Mouse (Mus musculus) heart, postnatal 0 days (tissue): ENCODE data around the gene Cnot3. TPM values are rescaled to one million over a fixed set of nuclear protein-coding genes. Genes with fewer than 3 reads are reported as not detected.

Source experiments
- ATAC-seq: fragments of 200-750 bp; cut with Nextera tagmentation; 2 replicates; pipeline ENCODE4 v1.8.0; 2017; ENCODE audit warnings: low read depth, moderate number of reproducible peaks, moderate library complexity; ENCODE audit not compliant: insufficient read depth
- DNase-seq: peaks from one replicate; pipeline ENCODE4 v3.0.0-alpha.2; 2016; ENCODE audit warnings: low spot score
- H3K27ac ChIP-seq: fragments of 300-500 bp; sonication (generic); 2 replicates; pipeline ENCODE4 v1.5.1; 2014; ENCODE audit warnings: low read depth, mild to moderate bottlenecking
- H3K27me3 ChIP-seq: fragments of 300-500 bp; sonication (generic); 2 replicates; pipeline ENCODE4 v1.6.1; 2014; ENCODE audit warnings: low read length, mixed read lengths; ENCODE audit not compliant: control insufficient read depth, insufficient read depth
- H3K36me3 ChIP-seq: fragments of 300-500 bp; sonication (generic); replicated peaks from 2 replicates; pipeline ENCODE4 v1.6.1; 2014; ENCODE audit warnings: low read length, mixed read lengths; ENCODE audit not compliant: control insufficient read depth, insufficient read depth
- H3K4me1 ChIP-seq: fragments of 300-500 bp; sonication (generic); 2 replicates; pipeline ENCODE4 v1.6.1; 2014; ENCODE audit warnings: antibody characterized with exemption; ENCODE audit not compliant: control insufficient read depth, insufficient read depth
- H3K4me2 ChIP-seq: fragments of 300-500 bp; sonication (generic); 2 replicates; pipeline ENCODE4 v1.6.1; 2014; ENCODE audit warnings: low read depth, mild to moderate bottlenecking, low read length, moderate library complexity
- H3K4me3 ChIP-seq: fragments of 300-500 bp; sonication (generic); 2 replicates; pipeline ENCODE4 v1.5.1; 2014; ENCODE audit warnings: low read depth, low read length
- H3K9ac ChIP-seq: fragments of 300-500 bp; sonication (generic); replicated peaks from 2 replicates; pipeline ENCODE4 v1.6.1; 2014; ENCODE audit warnings: low read depth, low read length, mixed read lengths
- H3K9me3 ChIP-seq: fragments of 300-500 bp; sonication (generic); replicated peaks from 2 replicates; pipeline ENCODE4 v1.6.1; 2016; ENCODE audit warnings: low read length; ENCODE audit not compliant: control insufficient read depth
- CTCF ChIP-seq: IDR thresholded peaks from 2 replicates; pipeline ENCODE4 v1.5.1; 2016; ENCODE audit warnings: antibody characterized with exemption, control low read depth, low read depth
- EP300 ChIP-seq: IDR thresholded peaks from 2 replicates; pipeline ENCODE4 v1.6.1; 2016; ENCODE audit warnings: antibody characterized with exemption, low read depth
- WGBS: fragments of 180-500 bp; shearing (Covaris S2); extraction: QIAGEN DNeasy Blood & Tissue Kit; methylation state at CpG from one replicate; pipeline ENCODE4 v1.1.7; 2014; 5-methylcytosine and 5-hydroxymethylcytosine counted together
- polyA plus RNA-seq: library from polyadenylated mRNA; unstranded; fragments of >200 nt; fragmentation: Nextera tagmentation; extraction: Ambion mirVana; gene quantifications from 2 replicates; pipeline ENCODE4 v1.2.1, GENCODE M21; 2015
- total RNA-seq: library from RNA; depleted of rRNA; stranded (reverse); fragments of >200 nt; gene quantifications from 2 replicates; pipeline ENCODE4 v1.2.3, GENCODE M21; 2014; ENCODE audit warnings: low replicate concordance

Gene Cnot3
- total and polyA plus RNA-seq, 2 experiments from 2014 or later: 15.9 to 16.8 TPM

DNA sequence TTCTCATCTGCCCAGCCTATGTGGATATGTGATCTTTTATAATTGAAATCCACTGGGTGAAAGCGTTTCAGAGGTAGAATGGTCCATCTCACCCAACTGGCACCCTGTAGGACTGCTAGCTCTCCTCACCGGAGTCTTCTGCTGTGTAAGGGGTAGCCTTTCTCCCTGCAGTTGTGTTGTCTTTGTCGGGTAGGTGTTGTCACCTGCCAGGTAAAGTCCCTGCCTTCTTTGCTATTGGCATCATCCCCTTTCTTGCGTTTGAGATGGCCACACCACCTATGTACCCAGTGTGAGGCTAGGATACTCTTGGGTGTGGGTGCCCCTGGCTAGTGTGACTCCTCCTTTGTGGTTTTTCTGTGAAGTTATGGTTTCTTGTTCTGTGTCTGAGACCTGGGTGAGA, 1.6 kb downstream of the Cnot3 start:
- WGBS: 56% methylated on average over 4 of the region's 4 CpGs
- H3K4me2 ChIP-seq: peak overlapping the region; percentile 79
- no peak overlapping the region for H3K27ac ChIP-seq
- H3K9ac ChIP-seq: peak overlapping the region; percentile 95
- no peak for TF ChIP-seq EP300
- no peak for TF ChIP-seq CTCF
- peaks cover 17% of the 10 kb centered on the region for H3K36me3 ChIP-seq
- no peaks in the 10 kb centered on the region for H3K9me3 ChIP-seq
- no peak for DNase-seq
- no peaks in the 10 kb centered on the region for H3K27me3 ChIP-seq
- ATAC-seq: no peak
- peaks cover 23% of the 10 kb centered on the region for H3K4me1 ChIP-seq
- peak overlapping the region; percentile 95 for H3K4me3 ChIP-seq

GRCm38 (mm10) chr7:3656966-3657365, 11.9 kb downstream of the Cnot3 start:
- Histone ChIP-seq H3K4me3 (no peak overlapping the region), H3K4me1 (no peaks in the 10 kb centered on the region), H3K9me3 (no peaks in the 10 kb centered on the region), H3K36me3 (peaks cover 99% of the 10 kb centered on the region), H3K27ac (no peak overlapping the region), H3K4me2 (no peak overlapping the region), H3K9ac (no peak overlapping the region), H3K27me3 (no peaks in the 10 kb centered on the region)
- DNase-seq (no peak), ATAC-seq (no peak)
- no peak for TF ChIP-seq CTCF
- TF ChIP-seq EP300: no peak
- 78% methylated on average over 4 of the region's 4 CpGs for WGBS

- TF ChIP-seq EP300: no peak
- no peak for TF ChIP-seq CTCF
- no peak overlapping the region for H3K9ac ChIP-seq
- H3K27ac ChIP-seq: no peak overlapping the region
- ATAC-seq (no peak), DNase-seq (no peak)
- H3K4me3 ChIP-seq: no peak overlapping the region
- H3K4me1 ChIP-seq: peaks cover 2% of the 10 kb centered on the region; the same call in 1 of the 2 replicates
- peaks cover 99% of the 10 kb centered on the region for H3K36me3 ChIP-seq
- H3K9me3 ChIP-seq: no peaks in the 10 kb centered on the region
- WGBS: 91% methylated on average over 14 of the region's 14 CpGs
- no peaks in the 10 kb centered on the region for H3K27me3 ChIP-seq
- H3K4me2 ChIP-seq: no peak overlapping the region
Observed at GRCm38 (mm10) chr7:3658578-3658977, 13.5 kb downstream of the Cnot3 start.

GRCm38 (mm10) chr7:3664524-3665214, 19.6 kb downstream of the Cnot3 start:
- Histone ChIP-seq H3K4me1 (peaks cover 18% of the 10 kb centered on the region), H3K27ac (peak overlapping the region; percentile 91), H3K36me3 (peaks cover 39% of the 10 kb centered on the region), H3K9ac (peak overlapping the region; percentile 75), H3K4me3 (peak overlapping the region; percentile 77), H3K4me2 (peak overlapping the region; percentile 66), H3K9me3 (no peaks in the 10 kb centered on the region), H3K27me3 (no peaks in the 10 kb centered on the region)
- WGBS: 23% methylated on average over 15 of the region's 15 CpGs
- DNase-seq (peak; percentile 49), ATAC-seq (peak; percentile 31)
- TF ChIP-seq EP300: no peak
- no peak for TF ChIP-seq CTCF

GRCm38 (mm10) chr7:3665215-3666114, 20.4 kb downstream of the Cnot3 start, which contains the start of gene Leng1:
Leng1 (minus strand) TSS chr7:3665840.
- peaks cover 18% of the 10 kb centered on the region for H3K4me1 ChIP-seq

More at GRCm38 (mm10) chr7:3665215-3666114, 20.4 kb downstream of the Cnot3 start, which contains the start of gene Leng1:
- no peaks in the 10 kb centered on the region for H3K9me3 ChIP-seq
- TF ChIP-seq EP300: no peak
- H3K4me3 ChIP-seq: peak within 1 kb of the TSS; percentile 77
- peak; percentile 99 for DNase-seq
- H3K9ac ChIP-seq: peak within 1 kb of the TSS; percentile 75
- peak within 1 kb of the TSS; percentile 71 for H3K4me2 ChIP-seq
- peak; percentile 98 for ATAC-seq
- peak within 1 kb of the TSS; percentile 91 for H3K27ac ChIP-seq
- H3K36me3 ChIP-seq: peaks cover 31% of the 10 kb centered on the region
- no peaks in the 10 kb centered on the region for H3K27me3 ChIP-seq
- 2% methylated on average over 45 of the region's 45 CpGs for WGBS
